In genomic region chr8:80852412-80853165, GRCm38 (mm10) we compare ENCODE assay signal across 12 mouse cellular contexts. TPM values are rescaled to one million over a fixed set of nuclear protein-coding genes. Genes with fewer than 3 reads are reported as not detected.
DNase-seq lines count a peak whose midpoint lies in the region; ATAC-seq and TF ChIP-seq lines count a peak whose summit lies in the region.
"Had no signal": no experiment of that assay in that cellular context is flagged by ENCODE, and none has a peak within 500 bp of the region (broad histone marks: within the 10 kb centered on the region; RNA-seq: fewer than 3 reads in every experiment).

No protein-coding gene starts in this region.

- peak; percentile 82 for TF ChIP-seq EP300 in CH12.LX (IDR thresholded peaks at IDR 0.05; ENCODE audit: low read length)

- no peak overlapping the region for H3K4me2 ChIP-seq in forebrain, postnatal 0 days (ENCODE audit: low read depth)
- H3K4me2 ChIP-seq in forebrain, embryonic 12.5 days, result no peak overlapping the region
- H3K4me2 ChIP-seq in kidney, embryonic 15.5 days, result no peak overlapping the region
- H3K4me2 ChIP-seq in CH12.LX (ENCODE audit: insufficient read depth, low read depth, poor library complexity, severe bottlenecking), result peak overlapping the region; percentile 34
- peak overlapping the region; percentile 44 for H3K4me2 ChIP-seq in intestine, postnatal 0 days (replicated peaks; ENCODE audit: low read depth)
- H3K4me2 ChIP-seq: midbrain, embryonic 11.5 days had no signal

- H3K9me3 ChIP-seq in forebrain, postnatal 0 days (ENCODE audit: low read length), result no peaks in the 10 kb centered on the region
- no peaks in the 10 kb centered on the region for H3K9me3 ChIP-seq in forebrain, embryonic 12.5 days
- H3K9me3 ChIP-seq in kidney, embryonic 15.5 days (replicated peaks), result no peaks in the 10 kb centered on the region
- H3K9me3 ChIP-seq in CH12.LX (replicated peaks; ENCODE audit: low read length), result no peaks in the 10 kb centered on the region
- no peaks in the 10 kb centered on the region for H3K9me3 ChIP-seq in intestine, postnatal 0 days (ENCODE audit: control insufficient read depth)
- H3K9me3 ChIP-seq: G1E had no signal

- in situ Hi-C loops in CH12.LX (cut with MboI; ENCODE audit: low pct_ligation_motif_present, low pct_unique_long_range_greater_than_20kb, low sequenced_read_pairs), result no loop called here

- no peaks in the 10 kb centered on the region for H3K36me3 ChIP-seq in forebrain, postnatal 0 days (ENCODE audit: insufficient read depth)
- no peaks in the 10 kb centered on the region for H3K36me3 ChIP-seq in forebrain, embryonic 12.5 days (replicated peaks)
- no peaks in the 10 kb centered on the region for H3K36me3 ChIP-seq in kidney, embryonic 15.5 days
- H3K36me3 ChIP-seq in CH12.LX (replicated peaks in 1 of 2; ENCODE audit: control insufficient read depth in 1 of 2, insufficient read depth in 1 of 2, low read length in 1 of 2), result no peaks in the 10 kb centered on the region
- no peaks in the 10 kb centered on the region for H3K36me3 ChIP-seq in intestine, postnatal 0 days (ENCODE audit: control insufficient read depth, insufficient read depth)

- no peak overlapping the region for H3K27ac ChIP-seq in forebrain, postnatal 0 days (ENCODE audit: low read depth, low read length)
- H3K27ac ChIP-seq in forebrain, embryonic 12.5 days, result no peak overlapping the region
- peak overlapping the region; percentile 63 for H3K27ac ChIP-seq in kidney, embryonic 15.5 days
- H3K27ac ChIP-seq in CH12.LX (ENCODE audit: insufficient read depth, low read depth), result peak overlapping the region; percentile 84
- H3K27ac ChIP-seq in intestine, postnatal 0 days (ENCODE audit: low read depth, low read length), result peak overlapping the region; percentile 41; the same call in 1 of the 2 replicates

- H3K9ac ChIP-seq in forebrain, postnatal 0 days, result no peak overlapping the region
- no peak overlapping the region for H3K9ac ChIP-seq in forebrain, embryonic 12.5 days
- H3K9ac ChIP-seq in kidney, embryonic 15.5 days, result no peak overlapping the region
- H3K9ac ChIP-seq in CH12.LX (ENCODE audit: insufficient read depth, low read depth), result peak overlapping the region; percentile 51
- no peak overlapping the region; the same call in 1 of the 2 replicates for H3K9ac ChIP-seq in intestine, postnatal 0 days (ENCODE audit: low read depth, low read length)

- H3K27me3 ChIP-seq in forebrain, postnatal 0 days (ENCODE audit: insufficient read depth, low read length), result no peaks in the 10 kb centered on the region
- no peaks in the 10 kb centered on the region for H3K27me3 ChIP-seq in forebrain, embryonic 12.5 days
- H3K27me3 ChIP-seq in kidney, embryonic 15.5 days, result no peaks in the 10 kb centered on the region
- no peaks in the 10 kb centered on the region for H3K27me3 ChIP-seq in CH12.LX (replicated peaks)
- H3K27me3 ChIP-seq in intestine, postnatal 0 days (replicated peaks; ENCODE audit: control insufficient read depth, insufficient read depth, low read length), result no peaks in the 10 kb centered on the region

- no peak overlapping the region for H3K4me3 ChIP-seq in forebrain, postnatal 0 days (ENCODE audit: low read depth, low read length)
- H3K4me3 ChIP-seq in forebrain, embryonic 12.5 days (replicated peaks), result no peak overlapping the region
- no peak overlapping the region for H3K4me3 ChIP-seq in kidney, embryonic 15.5 days (replicated peaks)
- peak overlapping the region in 1 of 3 experiments; percentile 11 for H3K4me3 ChIP-seq in CH12.LX (replicated peaks in 1 of 3; ENCODE audit: low read depth in 2 of 3, low read length in 2 of 3, poor library complexity in 1 of 3)
- H3K4me3 ChIP-seq in intestine, postnatal 0 days (ENCODE audit: low read depth, low read length), result no peak overlapping the region

- ATAC-seq in forebrain, postnatal 0 days, result peak; percentile 40
- no peak for ATAC-seq in forebrain, embryonic 12.5 days (ENCODE audit: low FRiP score)
- ATAC-seq in kidney, embryonic 15.5 days (replicated peaks; ENCODE audit: low FRiP score), result peak; percentile 43; the same call in 1 of the 2 replicates
- ATAC-seq in intestine, postnatal 0 days, result peak; percentile 62
- ATAC-seq: forebrain, embryonic 14.5 days had no signal

- H3K79me2 ChIP-seq in CH12.LX (replicated peaks; ENCODE audit: control insufficient read depth, extremely low read depth, insufficient read depth, poor library complexity, severe bottlenecking), result no peaks in the 10 kb centered on the region

- 79% methylated on average over 9 of the region's 9 CpGs for WGBS in forebrain, postnatal 0 days
- WGBS in forebrain, embryonic 12.5 days, result 82% methylated on average over 9 of the region's 9 CpGs
- 56% methylated on average over 9 of the region's 9 CpGs for WGBS in kidney, embryonic 15.5 days
- WGBS in intestine, postnatal 0 days, result 40% methylated on average over 9 of the region's 9 CpGs

- no peak for TF ChIP-seq CTCF in forebrain, postnatal 0 days (IDR thresholded peaks at IDR 0.05; ENCODE audit: low read depth)
- no peak for TF ChIP-seq CTCF in CH12.LX (conservative IDR thresholded peaks at IDR 0.05 in 1 of 2, IDR thresholded peaks at IDR 0.05 in 1 of 2; ENCODE audit: low read depth in 2 of 2, low read length in 2 of 2)
- TF ChIP-seq CTCF in intestine, postnatal 0 days (IDR thresholded peaks at IDR 0.05; ENCODE audit: low read depth), result no peak

- TF ChIP-seq RAD21 in CH12.LX (IDR thresholded peaks at IDR 0.05; ENCODE audit: low read depth, low read length), result peak; percentile 7

- DNase-seq in forebrain, postnatal 0 days, result no peak
- DNase-seq in kidney, postnatal 36 days, result no peak
- peak; percentile 60 for DNase-seq in CH12.LX (ENCODE audit: extremely low read depth)
- no peak for DNase-seq in right cerebral cortex, postnatal 25 days
- DNase-seq in layer of hippocampus, adult 9-10 months (ENCODE audit: low spot score), result no peak
- DNase-seq: cerebellum, postnatal 36 days had no signal

- peaks cover 5% of the 10 kb centered on the region; the same call in 1 of the 2 replicates for H3K4me1 ChIP-seq in forebrain, postnatal 0 days (ENCODE audit: insufficient read depth)
- H3K4me1 ChIP-seq in forebrain, embryonic 12.5 days, result peaks cover 13% of the 10 kb centered on the region; the same call in 1 of the 2 replicates
- H3K4me1 ChIP-seq in kidney, embryonic 15.5 days, result peaks cover 63% of the 10 kb centered on the region
- H3K4me1 ChIP-seq in CH12.LX (ENCODE audit: control insufficient read depth in 1 of 2, insufficient read depth in 2 of 2), result peaks cover 13 to 21% of the 10 kb centered on the region in 2 experiments
- H3K4me1 ChIP-seq in intestine, postnatal 0 days (replicated peaks; ENCODE audit: control insufficient read depth, insufficient read depth, low read length), result 0 out of 2 replicates have a peak, but pooled peaks cover 3% of the 10 kb centered on the region

- TF ChIP-seq POLR2A in CH12.LX (IDR thresholded peaks at IDR 0.05; ENCODE audit: low read depth, low read length), result 0 out of 2 replicates have a peak, but pooled peaks have one; percentile 21

- dilution Hi-C loops in CH12.LX (cut with MboI; ENCODE audit: extremely low pct_ligation_motif_present, extremely low pct_unique_long_range_greater_than_20kb, low sequenced_read_pairs), result no loop called here

TF ChIP-seq in CH12.LX, 34 proteins besides CTCF, POLR2A, EP300 and RAD21 (continues in another document):
- TF ChIP-seq MAFK (IDR thresholded peaks at IDR 0.05; ENCODE audit: insufficient replicate concordance, low read length) (0 out of 2 replicates have a peak, but pooled peaks have one; percentile 23), NELFE (IDR thresholded peaks at IDR 0.05; ENCODE audit: low read depth, low read length) (0 out of 2 replicates have a peak, but pooled peaks have one; percentile 22), ZC3H11A (IDR thresholded peaks at IDR 0.05; ENCODE audit: low read depth, low read length) (no peak), SIN3A (IDR thresholded peaks at IDR 0.05; ENCODE audit: low read length) (peak; percentile 69; the same call in 1 of the 2 replicates), JUND (conservative IDR thresholded peaks at IDR 0.05; ENCODE audit: low read depth, low read length) (peak; percentile 75), MEF2A (IDR thresholded peaks at IDR 0.05; ENCODE audit: borderline replicate concordance, low read depth, low read length) (peak; percentile 95), CHD2 (IDR thresholded peaks at IDR 0.05; ENCODE audit: low read length) (peak; percentile 93), USF1 (IDR thresholded peaks at IDR 0.05; ENCODE audit: low read depth, low read length) (no peak), RCOR1 (conservative IDR thresholded peaks at IDR 0.05; ENCODE audit: low read depth, low read length) (peak; percentile 82), MYC (IDR thresholded peaks at IDR 0.05; ENCODE audit: low read depth, low read length) (peak; percentile 65; the same call in 1 of the 2 replicates), IRF4 (IDR thresholded peaks at IDR 0.05; ENCODE audit: low read depth, low read length) (peak; percentile 94), ZKSCAN1 (IDR thresholded peaks at IDR 0.05; ENCODE audit: borderline replicate concordance, low read depth, low read length) (no peak), ZNF384 (IDR thresholded peaks at IDR 0.05; ENCODE audit: low read depth, low read length) (no peak), BHLHE40 (IDR thresholded peaks at IDR 0.05; ENCODE audit: low read depth, low read length) (peak; percentile 61), CHD1 (IDR thresholded peaks at IDR 0.05; ENCODE audit: low read depth, low read length) (peak; percentile 99), JUN (IDR thresholded peaks at IDR 0.05; ENCODE audit: insufficient read depth, low read depth, low read length) (peak; percentile 81), POLR2AphosphoS2 (IDR thresholded peaks at IDR 0.05; ENCODE audit: low read depth, low read length) (no peak), MAX (IDR thresholded peaks at IDR 0.05; ENCODE audit: low read length) (peak; percentile 54), HCFC1 (IDR thresholded peaks at IDR 0.05; ENCODE audit: low read depth, low read length) (peak; percentile 21; the same call in 1 of the 2 replicates), TCF12 (IDR thresholded peaks at IDR 0.05; ENCODE audit: low read depth, low read length) (peak; percentile 74), ETS1 (conservative IDR thresholded peaks at IDR 0.05; ENCODE audit: low read depth, low read length) (peak; percentile 79), MXI1 (IDR thresholded peaks at IDR 0.05; ENCODE audit: low read depth, low read length) (peak; percentile 67; the same call in 1 of the 2 replicates)

RNA-seq across cellular contexts. Expression of gene Gab1, which starts 27.7 kb away (rescaled TPM):
- 10.7 and 15.7 TPM in 2 replicates for total RNA-seq in forebrain, postnatal 0 days (2014; rRNA removed)
- 7.5 and 9.8 TPM in 2 replicates for polyA plus RNA-seq in forebrain, postnatal 0 days (2015; fragmentation: Nextera tagmentation; extraction: Ambion mirVana)
- 15.3 and 15.6 TPM in 2 replicates for polyA plus RNA-seq in forebrain, embryonic 12.5 days (2016; fragmentation: Nextera tagmentation; extraction: Ambion mirVana)
- polyA plus RNA-seq in kidney, embryonic 15.5 days (2015; fragmentation: Nextera tagmentation; extraction: Ambion mirVana), result 16.4 and 16.8 TPM in 2 replicates
- total RNA-seq in CH12.LX (2012; rRNA removed) (0.04 and 0.08 TPM in 2 replicates), CH12.LX (2014; rRNA removed) (not detected in 2 replicates)
- not detected in 2 replicates for polyA plus RNA-seq in CH12.LX (2012; ENCODE audit: insufficient read length, low read depth)
- 8.9 and 9.1 TPM in 2 replicates for polyA plus RNA-seq in intestine, postnatal 0 days (2015; fragmentation: Nextera tagmentation; extraction: Ambion mirVana)

Comparison
In these comparisons a context has a peak if more than half of its experiments do, and no peak if none do; other contexts are left out.
1. H3K27ac ChIP-seq: peak in kidney, embryonic 15.5 days (single experiment), CH12.LX (single experiment) and intestine, postnatal 0 days (single experiment); none in forebrain, postnatal 0 days (single experiment) and forebrain, embryonic 12.5 days (single experiment).
2. H3K4me2 ChIP-seq: peak in CH12.LX (single experiment) and intestine, postnatal 0 days (single experiment); none in forebrain, postnatal 0 days (single experiment), forebrain, embryonic 12.5 days (single experiment) and kidney, embryonic 15.5 days (single experiment).